8 mouse cellular contexts compared by ENCODE assay signal in the genomic region with DNA sequence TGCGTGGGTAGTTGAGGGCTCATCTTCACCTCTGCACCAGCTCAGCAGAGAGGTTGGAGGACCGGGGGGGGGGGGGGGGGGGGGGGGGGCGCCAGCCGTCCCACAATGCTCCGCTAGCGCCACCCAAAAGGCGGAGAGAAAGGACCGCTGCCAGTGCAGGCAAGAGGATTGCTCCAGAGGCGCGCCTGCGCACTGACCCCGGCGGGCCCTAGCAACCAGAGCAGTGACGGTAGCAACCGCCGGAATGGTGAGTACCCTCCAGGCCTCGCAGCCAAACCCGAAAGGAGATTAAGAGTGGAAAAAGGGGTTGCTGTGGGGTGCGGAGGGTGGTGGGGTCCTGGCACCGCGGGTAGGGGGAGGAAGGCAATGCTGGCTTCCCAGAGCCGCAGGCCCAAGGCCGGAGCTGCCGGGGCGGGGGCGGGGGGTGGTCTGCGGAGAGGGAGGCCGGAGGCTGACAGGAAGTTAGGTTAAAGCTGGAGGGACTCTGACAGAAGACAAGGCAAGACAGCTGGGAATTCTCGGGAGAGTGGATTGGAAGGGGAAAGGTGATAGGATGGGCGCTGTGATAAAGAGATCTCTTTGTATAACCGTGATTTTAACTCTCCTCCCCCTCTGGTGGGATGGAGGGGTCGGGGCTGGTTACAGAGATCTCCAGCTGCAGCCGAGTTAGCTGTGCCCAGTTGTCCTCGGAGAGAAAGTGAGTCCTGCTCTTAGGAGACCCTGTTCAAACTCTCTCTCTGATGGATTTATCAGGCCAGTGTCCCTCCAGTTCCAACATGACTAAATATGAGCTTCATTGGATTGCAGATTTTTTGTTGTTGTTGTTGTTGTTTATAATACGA. TPM values are rescaled to one million over a fixed set of nuclear protein-coding genes. Genes with fewer than 3 reads are reported as not detected.
DNase-seq lines count a peak whose midpoint lies in the region; ATAC-seq lines count a peak whose summit lies in the region.

Gene Dnal1, plus strand, starts transcription at position 214 of the 842 bp plus-strand sequence.

- peak within 1 kb of the TSS; percentile 58 for H3K9ac ChIP-seq in intestine, embryonic 14.5 days (ENCODE audit: low read length)

- 2% methylated on average over 30 of the region's 35 CpGs for WGBS in intestine, embryonic 14.5 days

- H3K27me3 ChIP-seq in intestine, embryonic 14.5 days (replicated peaks; ENCODE audit: control insufficient read depth, insufficient read depth, low read length) = no peaks in the 10 kb centered on the region

- H3K4me1 ChIP-seq in intestine, embryonic 14.5 days (replicated peaks; ENCODE audit: control insufficient read depth, insufficient read depth, low read length) = peaks cover 8% of the 10 kb centered on the region; the same call in 1 of the 2 replicates

- H3K27ac ChIP-seq in intestine, embryonic 14.5 days (ENCODE audit: low read depth) = peak within 1 kb of the TSS; percentile 24; the same call in 1 of the 2 replicates

- ATAC-seq in intestine, embryonic 14.5 days (replicated peaks; ENCODE audit: low FRiP score, low TSS enrichment, low read depth) = peak; percentile 94
- ATAC-seq in megakaryocyte progenitor cell, adult 5-6 weeks (replicated peaks; ENCODE audit: poor library complexity) = peak; percentile 100

- intact Hi-C loops in left cerebral cortex, postnatal 10 days (cut with DNase I) = no loop called here

- no peaks in the 10 kb centered on the region for H3K36me3 ChIP-seq in intestine, embryonic 14.5 days (ENCODE audit: control insufficient read depth, insufficient read depth, low read length)

- peak; percentile 78 to 79 for DNase-seq in adrenal gland, adult 18-20 months (ENCODE audit: low spot score in 2 of 2)
- DNase-seq in embryo, embryonic 11 days = peak; percentile 96
- DNase-seq in gastrocnemius, postnatal 25 days = peak; percentile 88
- DNase-seq in intestine, embryonic 14.5 days (ENCODE audit: low spot score) = peak; percentile 92
- DNase-seq in left cerebral cortex, postnatal 10 days (ENCODE audit: extremely low spot score in 1 of 2, low spot score in 2 of 2) = peak; percentile 86 to 95
- peak; percentile 92 for DNase-seq in right cerebral cortex, postnatal 14 days
- peak; percentile 83 for DNase-seq in urinary bladder, postnatal 25 days (ENCODE audit: low spot score)

- H3K4me3 ChIP-seq in intestine, embryonic 14.5 days (ENCODE audit: low read depth, low read length) = peak within 1 kb of the TSS; percentile 66

- H3K4me2 ChIP-seq in intestine, embryonic 14.5 days (ENCODE audit: low read length) = peak within 1 kb of the TSS; percentile 72

- H3K9me3 ChIP-seq in intestine, embryonic 14.5 days (ENCODE audit: control insufficient read depth, low read length) = no peaks in the 10 kb centered on the region

RNA-seq across cellular contexts. Expression of gene Dnal1, which starts in this region (rescaled TPM):
- 10 to 100 TPM; 15.5 to 16.8 TPM for total RNA-seq in adrenal gland, adult 18-20 months (2021)
- total RNA-seq in gastrocnemius, postnatal 25 days (2021) = 1 to 10 TPM; 6.9 to 7.2 TPM
- polyA plus RNA-seq in intestine, embryonic 14.5 days (2014; fragmentation: Nextera tagmentation; extraction: Ambion mirVana) = 2.8 and 3.5 TPM in 2 replicates
- 100 to 1,000 TPM in 1 of 2 experiments, 10 to 100 TPM in 1; 99.1 to 107 TPM for total RNA-seq in left cerebral cortex, postnatal 10 days (2021)
- total RNA-seq in megakaryocyte progenitor cell, adult 5-6 weeks (2015) = 0.61 and 1.1 TPM in 2 replicates
- total RNA-seq in megakaryocyte progenitor cell, adult 5-6 weeks (2017) = 0.41 and 0.75 TPM in 2 replicates

Comparison
In these comparisons a context has a peak if more than half of its experiments do, and no peak if none do; other contexts are left out.
1. Peak in every context shown above with its lines: DNase-seq, ATAC-seq, H3K4me3 ChIP-seq and H3K27ac ChIP-seq.
2. RNA of gene Dnal1 (total RNA-seq): 99.1 to 107 TPM in left cerebral cortex, postnatal 10 days; 15.5 to 16.8 TPM in adrenal gland, adult 18-20 months, 6.9 to 7.2 TPM in gastrocnemius, postnatal 25 days and 0.41 to 1.1 TPM in megakaryocyte progenitor cell, adult 5-6 weeks; every median in the first group is over 4 times any median in the second.